Mouse (Mus musculus) spleen, embryonic (tissue): Measurements from ENCODE around the gene Sema4b.

ENCODE experiments used
- CTCF ChIA-PET: fragments of 350-600 bp; sonication (Branson Sonifier 250); formaldehyde crosslinking; loops from one replicate; lab custom pipeline; 2022; lab: Charles Lee

Sema4b gene

GRCm38 (mm10) chr7:80186531-80187296 is at the start of gene Sema4b:
Gene Sema4b, plus strand, starts transcription at chr7:80186841.
- CTCF ChIA-PET: interaction anchor here (0.6 to 1.2 kb wide), 2 partner anchors 13 to 74 kb away, joined by 3 to 4 read pairs; partner anchors contain the start of gene Ngrn

DNA sequence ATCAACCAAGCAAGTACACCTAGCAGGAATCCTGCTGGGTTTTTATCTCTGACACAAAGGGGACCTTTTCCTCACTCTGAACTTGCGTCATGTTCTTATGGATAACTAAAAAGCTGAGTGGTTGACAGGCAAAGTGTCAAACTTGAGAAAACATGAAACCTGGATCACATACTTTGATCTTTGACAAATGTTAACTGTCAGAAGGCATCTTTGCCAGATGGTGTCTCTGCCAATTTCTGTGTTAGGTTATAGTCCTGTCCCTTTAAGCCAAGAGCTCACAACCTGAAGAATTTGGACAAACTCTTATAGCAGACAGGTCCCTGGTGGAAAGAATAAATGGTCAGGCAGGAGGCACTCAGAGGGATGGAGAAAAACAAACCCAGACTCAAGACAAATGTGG is 48.3 kb upstream of the Sema4b start:
- CTCF ChIA-PET: no interaction called here

DNA sequence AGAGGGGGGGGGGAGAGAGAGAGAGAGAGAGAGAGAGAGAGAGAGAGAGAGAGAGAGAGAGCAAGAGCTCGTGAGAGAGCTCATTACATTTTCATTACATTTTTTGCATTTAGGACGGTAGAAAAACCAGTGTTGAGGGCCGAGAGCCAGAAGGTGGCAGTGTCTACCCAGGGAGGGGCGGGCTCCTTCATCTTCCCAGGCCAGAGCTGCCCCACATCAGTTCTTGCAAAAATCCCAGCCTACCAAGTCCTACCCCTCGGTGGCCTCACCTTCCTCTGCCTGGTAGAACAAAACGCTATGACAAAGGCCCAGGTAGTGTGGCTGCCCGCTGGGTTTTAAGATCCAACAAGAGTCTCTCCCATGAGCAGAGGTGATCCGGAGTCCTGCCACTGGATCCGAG is 45.8 kb upstream of the Sema4b start:
- CTCF ChIA-PET: interaction anchor here (0.5 to 1.0 kb wide), 9 partner anchors 62 to 233 kb away, joined by 3 to 6 read pairs (median 3); no protein-coding TSS in a partner anchor

DNA sequence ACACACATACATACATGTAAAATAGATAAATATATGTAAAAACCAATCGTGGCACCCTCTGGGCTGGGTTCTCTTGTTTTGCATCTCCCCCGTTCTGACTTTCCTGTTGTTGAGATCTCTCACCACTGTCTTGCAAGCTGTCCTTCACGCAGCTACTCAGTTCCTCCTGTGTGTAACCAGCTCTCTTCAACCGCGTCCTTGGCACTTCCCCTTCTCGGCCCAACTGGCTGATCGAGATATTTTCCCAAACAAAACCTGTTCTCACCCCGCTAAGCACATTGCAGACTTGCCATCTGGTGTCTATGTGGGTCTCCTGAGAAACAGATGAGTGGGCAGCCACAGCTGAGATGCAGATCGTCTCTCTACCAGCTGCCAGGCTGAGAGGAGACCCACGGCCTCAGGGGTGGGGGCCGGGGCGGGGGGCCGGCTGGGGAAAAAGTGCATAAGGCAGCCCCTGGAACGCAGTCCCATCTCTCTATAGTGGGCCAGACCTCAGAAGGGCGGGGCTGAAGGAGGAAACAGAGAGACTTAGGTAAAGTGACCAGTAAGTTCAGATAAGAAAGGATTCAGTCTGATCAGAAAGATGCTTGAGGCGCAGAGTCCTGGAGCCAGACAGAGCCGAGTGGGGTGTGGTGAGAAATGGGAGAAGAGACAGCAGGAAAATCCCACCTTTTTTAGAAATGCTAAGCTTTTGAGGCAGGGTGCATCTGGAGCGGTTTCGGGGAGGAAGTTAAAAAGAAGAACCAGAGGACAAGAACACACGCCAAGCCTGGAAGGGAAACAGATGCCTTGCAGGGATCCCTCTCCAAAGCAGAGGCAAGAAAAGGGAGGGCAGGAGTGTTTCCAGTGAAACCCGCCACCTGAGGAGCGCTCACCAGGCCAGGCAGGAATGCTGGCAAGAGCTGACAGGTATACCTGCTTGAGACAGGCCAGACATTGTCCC is 43.0 kb upstream of the Sema4b start:
- CTCF ChIA-PET: interaction anchor here (0.5 to 0.7 kb wide), 4 partner anchors 29 to 158 kb away, joined by 4 to 12 read pairs (median 7); no protein-coding TSS in a partner anchor

- CTCF ChIA-PET: interaction anchor here (0.5 to 0.6 kb wide), 2 partner anchors 28 to 511 kb away, joined by 4 to 8 read pairs; no protein-coding TSS in a partner anchor
Observed at GRCm38 (mm10) chr7:80144695-80145094, 41.9 kb upstream of the Sema4b start.

GRCm38 (mm10) chr7:80146077-80146476 is 40.6 kb upstream of the Sema4b start:
- CTCF ChIA-PET: interaction anchor here (0.5 to 1.0 kb wide), 4 partner anchors 13 to 135 kb away, joined by 3 to 4 read pairs (median 4); no protein-coding TSS in a partner anchor

DNA sequence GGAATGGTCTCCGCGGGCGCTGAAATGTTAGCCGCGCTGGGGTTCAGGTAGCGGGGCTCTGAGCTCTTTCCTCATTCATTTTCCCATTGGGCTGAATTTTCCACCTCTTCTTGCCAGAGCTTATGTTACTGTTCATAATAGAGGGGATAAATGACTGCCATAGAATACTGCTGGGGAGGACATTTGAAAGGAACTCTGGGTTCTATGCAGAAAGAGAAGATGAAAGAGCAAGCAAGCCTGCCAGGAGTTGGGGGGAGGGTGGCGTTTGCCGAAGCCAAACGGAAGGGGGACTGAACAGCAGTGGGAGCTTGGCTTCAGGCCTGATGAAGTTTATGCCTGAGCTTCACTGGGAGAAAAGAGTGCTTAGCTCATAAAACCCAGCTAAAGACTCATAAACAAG is 37.3 kb upstream of the Sema4b start:
- CTCF ChIA-PET: interaction anchor here (0.7 kb wide), 1 partner anchor 275 kb away, joined by 3 read pairs; no protein-coding TSS in a partner anchor

DNA sequence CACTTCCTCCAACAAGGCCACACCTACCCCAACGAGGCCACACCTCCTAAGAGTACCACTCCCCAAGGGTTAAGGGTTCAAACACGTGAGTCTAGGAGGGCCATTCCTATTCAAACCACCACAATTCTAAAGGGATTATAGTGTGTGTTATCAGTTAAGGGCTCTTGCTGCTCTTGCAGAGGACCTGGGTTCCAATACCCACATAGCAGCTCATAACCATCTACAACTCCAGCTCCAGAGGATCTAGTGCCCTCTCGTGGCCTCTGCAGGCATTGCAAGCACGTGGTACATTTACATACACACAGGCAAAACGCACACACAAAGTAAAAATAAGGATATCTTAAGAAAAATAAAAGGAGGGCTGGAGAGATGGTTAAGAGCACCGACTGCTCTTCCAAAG is 34.5 kb upstream of the Sema4b start:
- CTCF ChIA-PET: no interaction called here

- CTCF ChIA-PET: no interaction called here
Observed at GRCm38 (mm10) chr7:80152756-80153155, 33.9 kb upstream of the Sema4b start.

DNA sequence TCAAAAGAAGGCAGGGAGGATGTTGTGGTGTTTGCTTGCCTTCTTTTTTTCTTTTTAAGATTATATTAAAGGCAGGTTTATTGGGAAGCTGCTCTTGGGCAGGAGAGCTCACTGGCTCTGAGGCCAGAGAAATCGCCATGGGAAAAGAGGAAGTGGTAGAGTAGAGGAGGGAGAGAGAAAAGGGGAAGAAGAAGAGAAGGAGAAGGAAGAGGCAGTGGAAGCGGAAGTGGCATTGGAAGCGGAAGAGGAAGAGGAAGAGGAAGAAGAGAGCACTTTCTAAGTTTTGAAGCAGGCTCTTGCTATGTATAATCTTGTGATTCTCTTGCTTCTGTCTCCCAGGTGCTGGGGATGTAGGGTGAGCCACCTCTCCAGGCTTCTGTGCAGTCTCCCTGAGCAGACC is 32.0 kb upstream of the Sema4b start:
- CTCF ChIA-PET: interaction anchor here (0.6 kb wide), 1 partner anchor 170 kb away, joined by 4 read pairs; no protein-coding TSS in a partner anchor

DNA sequence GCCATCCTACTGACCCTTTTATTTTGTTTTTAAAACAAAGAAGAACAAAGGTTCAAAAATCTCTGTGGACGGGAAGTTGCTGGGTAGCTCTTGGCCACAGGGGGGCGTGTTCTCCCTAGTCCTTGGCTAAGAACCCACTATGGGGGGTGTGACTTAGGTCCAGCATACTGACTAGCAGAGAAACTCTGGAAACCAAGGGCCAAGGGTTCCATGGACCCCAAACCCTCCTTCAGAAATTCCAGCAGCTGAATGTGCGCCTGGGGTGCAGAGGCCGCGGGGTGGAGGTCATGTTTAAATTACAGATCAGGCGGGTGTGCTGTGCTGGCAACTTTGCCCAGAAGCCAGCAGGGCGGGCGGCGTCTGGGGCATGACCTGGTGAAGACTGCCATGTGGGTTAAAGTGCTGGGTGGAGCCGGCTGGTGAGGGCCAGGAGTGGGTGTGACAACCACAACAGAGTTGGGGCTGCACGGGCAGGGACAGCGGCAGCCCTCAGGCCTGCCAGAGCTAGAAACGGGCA is 29.9 kb upstream of the Sema4b start:
- CTCF ChIA-PET: interaction anchor here (0.6 to 1.2 kb wide), 5 partner anchors 33 to 138 kb away, joined by 3 to 4 read pairs (median 3); no protein-coding TSS in a partner anchor

DNA sequence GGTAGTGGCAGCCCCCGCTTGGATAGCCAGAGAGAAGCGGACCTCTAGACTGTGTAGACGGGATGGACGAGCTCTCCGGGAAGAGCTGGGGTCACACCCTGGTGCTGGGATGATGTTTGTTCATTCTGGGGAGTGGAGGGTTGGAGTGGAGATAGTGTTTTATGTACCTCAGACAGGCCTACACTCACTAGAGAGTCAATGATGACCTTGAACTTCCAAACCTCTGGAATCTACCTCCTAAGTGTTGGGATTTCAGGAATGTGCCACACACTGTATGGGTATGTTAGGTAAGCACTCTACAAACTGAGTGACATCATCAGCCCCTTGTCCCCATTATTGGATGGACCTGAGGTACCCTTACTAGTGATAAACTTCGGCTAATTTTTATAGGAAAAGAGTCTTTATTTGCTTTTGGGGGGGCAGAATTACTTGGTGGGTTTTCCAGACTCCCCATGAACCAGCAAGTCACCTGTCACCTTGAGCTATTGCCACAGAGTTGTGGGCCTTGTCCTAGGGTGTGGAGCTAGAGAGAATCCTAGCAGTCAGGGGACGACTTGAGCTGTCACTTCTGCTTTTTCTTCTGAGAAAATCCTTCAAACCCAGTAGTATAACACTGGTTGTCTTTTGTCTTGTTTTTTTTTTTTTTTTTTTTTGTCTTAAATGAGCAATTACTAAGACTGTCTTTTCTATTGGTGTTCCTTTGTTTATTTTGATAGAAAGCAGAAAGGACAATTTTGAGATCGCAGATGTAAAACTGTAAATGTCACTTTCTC is 28.0 kb upstream of the Sema4b start:
- CTCF ChIA-PET: no interaction called here

GRCm38 (mm10) chr7:80160293-80160944 is 26.2 kb upstream of the Sema4b start:
- CTCF ChIA-PET: interaction anchor here (0.5 kb wide), 1 partner anchor 623 kb away, joined by 17 read pairs; no protein-coding TSS in a partner anchor

- CTCF ChIA-PET: no interaction called here
Observed at GRCm38 (mm10) chr7:80160945-80161306, 25.7 kb upstream of the Sema4b start.

GRCm38 (mm10) chr7:80165432-80165831 is 21.2 kb upstream of the Sema4b start:
- CTCF ChIA-PET: no interaction called here

DNA sequence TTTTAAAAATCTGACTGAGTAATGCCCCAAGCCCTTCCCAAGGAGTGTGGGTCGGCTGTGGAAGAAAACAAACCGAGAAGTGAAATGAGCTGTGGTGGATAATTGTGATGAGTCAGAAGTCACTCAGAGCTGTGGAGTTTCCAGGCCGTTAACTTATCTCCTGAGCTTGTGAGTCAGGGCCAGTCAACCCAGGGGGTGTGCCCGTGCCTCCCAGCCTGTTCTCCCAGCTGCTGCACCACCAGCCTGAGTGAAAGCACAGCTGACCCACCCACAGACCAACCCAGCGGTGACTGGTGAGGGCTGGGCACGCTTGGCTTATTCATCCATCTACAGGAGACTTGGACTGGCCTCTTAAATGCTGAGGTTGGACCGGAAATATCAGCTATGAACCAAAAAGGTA is 19.9 kb upstream of the Sema4b start:
- CTCF ChIA-PET: interaction anchor here (0.6 to 0.9 kb wide), 2 partner anchors 11 to 34 kb away, joined by 3 read pairs; no protein-coding TSS in a partner anchor

DNA sequence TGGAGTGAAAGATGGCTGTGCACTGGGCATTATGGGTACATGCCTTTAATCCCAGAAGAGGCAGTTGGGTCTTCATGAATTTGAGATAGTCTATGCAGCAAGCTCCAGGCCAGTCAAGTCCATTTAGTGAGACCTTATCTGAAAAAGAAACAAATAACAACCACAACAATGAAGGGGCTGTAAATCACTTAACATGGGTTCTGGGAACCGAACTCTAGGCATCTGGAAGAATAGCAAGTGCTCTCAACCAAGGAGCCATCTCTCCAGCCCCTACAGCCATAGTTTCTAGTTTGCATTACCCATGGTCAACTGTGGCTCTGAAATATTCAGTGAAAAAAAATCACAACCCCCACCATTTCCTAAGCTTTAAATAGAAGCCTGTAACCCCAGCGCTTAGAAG is 16.8 kb upstream of the Sema4b start:
- CTCF ChIA-PET: no interaction called here

- CTCF ChIA-PET: no interaction called here
Observed at GRCm38 (mm10) chr7:80171345-80171744, 15.3 kb upstream of the Sema4b start.

- CTCF ChIA-PET: interaction anchor here (0.7 kb wide), 1 partner anchor 28 kb away, joined by 8 read pairs; no protein-coding TSS in a partner anchor
Observed at GRCm38 (mm10) chr7:80172069-80172956, 14.3 kb upstream of the Sema4b start.
